Mouse (Mus musculus): ENCODE data around the gene Chd6.
A peak's percentile ranks its signal among the peaks of the same experiment; 100 is the strongest.
"Not testable (repeated sequence)": the region's sequence is repeated elsewhere in the genome, so short reads cannot be mapped to it uniquely, and the experiment has no call there.

Chd6 gene

DNA sequence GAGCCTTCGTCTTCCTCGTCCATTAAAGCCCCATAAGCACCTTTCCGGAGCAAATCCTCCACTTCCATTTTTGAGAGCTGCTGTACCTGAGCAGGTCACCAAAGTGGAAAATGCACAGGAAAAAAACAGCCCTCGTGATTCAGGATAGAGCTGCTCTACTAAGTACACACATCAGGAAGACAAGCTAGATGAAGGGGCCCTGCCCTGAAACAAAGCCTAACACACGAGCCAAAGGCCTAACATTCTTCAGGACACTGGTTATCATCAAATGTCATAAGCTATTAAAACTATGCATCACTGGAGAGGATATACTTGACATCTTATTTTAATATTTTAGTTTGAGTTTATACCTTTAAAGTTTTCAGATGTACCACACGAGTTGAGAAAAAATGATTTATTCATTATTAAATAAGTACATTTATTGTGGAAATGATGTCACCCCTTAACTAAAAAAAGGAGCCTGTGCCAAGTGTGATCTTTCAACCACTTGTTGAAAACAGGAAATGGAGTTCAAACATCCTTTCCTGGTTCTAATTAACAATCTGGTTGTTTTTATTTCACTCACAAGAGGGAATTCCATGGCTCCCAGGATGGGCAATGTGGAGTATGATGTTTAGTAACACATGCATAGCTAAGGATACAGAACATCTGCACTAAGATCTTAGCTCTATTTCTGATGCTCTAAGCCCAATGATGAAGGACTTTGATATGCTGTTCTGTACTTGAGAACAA lies 118.4 kb downstream of the Chd6 start:
- no peak for DNase-seq (ENCODE audit: low read depth, low spot score)

- no peak for DNase-seq (ENCODE audit: low read depth, low spot score)
Observed at GRCm38 (mm10) chr2:160987503-160987902, 121.4 kb downstream of the Chd6 start.

DNA sequence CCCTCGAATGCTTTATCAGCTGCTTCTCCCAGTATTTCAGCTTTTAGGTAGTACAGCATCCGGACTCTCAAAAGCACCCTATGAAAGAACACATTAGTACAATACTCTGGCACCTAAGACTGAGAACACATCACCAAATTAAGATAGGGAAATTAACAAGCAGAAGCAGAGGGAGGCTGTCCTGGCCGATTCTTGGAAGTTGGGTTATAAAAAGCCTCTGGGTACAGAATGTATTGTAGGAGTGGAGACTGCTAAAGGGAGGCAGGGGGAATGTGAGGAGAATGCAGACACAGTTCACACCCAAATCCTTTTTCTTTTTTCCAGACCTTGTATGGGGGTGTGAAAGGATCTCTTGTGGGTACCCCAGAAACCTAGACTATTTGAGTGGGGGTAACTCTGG lies 126.2 kb downstream of the Chd6 start:
- no peak for DNase-seq (ENCODE audit: low read depth, low spot score)

DNA sequence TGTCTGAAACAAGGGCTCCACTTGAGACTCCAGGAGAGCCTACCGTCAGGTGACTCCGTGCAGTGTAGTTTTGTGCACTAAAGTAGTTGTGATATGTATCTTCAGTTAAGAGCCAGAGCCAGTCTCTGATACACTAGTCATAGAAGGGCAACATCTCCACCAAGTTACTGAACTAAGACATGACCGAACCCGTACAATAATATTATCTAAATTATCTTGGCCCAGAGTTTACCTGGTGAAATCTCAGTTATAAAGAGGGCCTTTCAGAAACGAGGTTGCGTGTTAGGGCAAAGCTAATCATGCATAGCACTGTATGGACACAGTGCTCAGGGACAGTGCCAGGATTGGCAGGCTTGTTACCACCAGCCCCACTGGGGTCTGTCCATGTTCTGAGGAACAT lies 127.1 kb downstream of the Chd6 start:
- no peak for DNase-seq (ENCODE audit: low read depth, low spot score)

DNA sequence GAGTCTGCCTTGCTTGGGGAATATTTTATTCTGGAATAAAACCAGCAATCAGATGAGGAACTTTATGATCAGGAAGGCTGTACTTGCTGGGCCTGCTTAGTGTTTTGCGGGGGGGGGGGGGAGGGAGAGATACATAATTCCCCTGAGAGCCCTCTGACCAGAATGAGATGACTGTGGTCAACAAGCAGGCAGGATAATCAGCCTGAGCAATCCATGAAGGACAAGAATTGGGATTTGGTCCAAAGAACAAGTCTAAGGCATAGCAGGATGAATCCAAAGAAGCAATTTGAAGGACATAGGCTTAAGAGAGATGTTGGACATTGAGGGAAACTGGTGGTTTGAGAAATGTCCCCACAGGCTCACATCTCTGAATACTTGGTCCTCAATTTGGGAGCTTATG lies 130.2 kb downstream of the Chd6 start:
- DNase-seq (ENCODE audit: low read depth, low spot score): no peak

DNA sequence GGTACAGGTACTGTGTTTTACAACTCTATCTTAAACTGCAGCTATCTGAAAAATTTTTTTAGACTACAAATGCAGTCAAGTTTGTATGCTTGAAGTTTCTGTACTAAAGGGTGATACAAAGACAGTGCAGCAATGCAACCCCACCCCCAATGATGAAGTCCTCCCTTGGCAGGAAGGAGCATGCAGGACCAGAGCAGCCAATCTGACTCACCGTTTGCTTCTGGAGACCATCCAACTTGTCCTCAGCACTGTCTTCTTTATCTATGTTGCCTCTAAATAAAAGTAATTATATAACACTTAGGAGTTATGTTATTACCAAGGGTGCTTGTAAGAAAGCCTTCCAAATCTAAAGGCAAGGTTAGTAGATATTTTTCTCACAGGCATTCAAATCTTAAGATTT lies 131.6 kb downstream of the Chd6 start:
- DNase-seq (ENCODE audit: low read depth, low spot score): no peak

DNA sequence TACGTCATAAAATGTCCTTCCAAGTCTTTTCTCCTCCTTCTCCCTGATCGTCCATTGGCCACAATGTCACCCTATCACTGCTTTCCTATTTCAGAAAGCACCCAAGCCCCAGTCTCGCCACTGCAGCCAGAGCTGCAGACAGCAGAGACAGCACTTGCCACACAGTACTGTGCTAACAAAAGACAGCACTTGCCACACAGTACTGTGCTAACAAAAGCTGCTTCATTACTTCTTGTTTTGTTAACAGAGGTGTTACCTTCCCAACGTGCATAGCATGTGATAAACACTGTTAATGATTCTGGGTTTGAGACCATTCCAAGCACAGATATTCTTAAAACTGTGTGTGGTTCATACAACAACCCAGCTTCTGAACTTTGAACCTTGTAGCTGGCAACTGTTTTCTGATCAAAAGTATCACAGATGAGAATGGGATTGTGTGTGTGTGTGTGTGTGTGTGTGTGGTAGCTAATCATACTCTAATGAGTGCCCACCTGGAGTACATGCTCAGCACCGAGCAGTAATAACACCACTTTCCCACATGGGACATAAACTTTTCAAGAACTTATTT lies 135.1 kb downstream of the Chd6 start:
- no peak for DNase-seq (ENCODE audit: low read depth, low spot score)

DNA sequence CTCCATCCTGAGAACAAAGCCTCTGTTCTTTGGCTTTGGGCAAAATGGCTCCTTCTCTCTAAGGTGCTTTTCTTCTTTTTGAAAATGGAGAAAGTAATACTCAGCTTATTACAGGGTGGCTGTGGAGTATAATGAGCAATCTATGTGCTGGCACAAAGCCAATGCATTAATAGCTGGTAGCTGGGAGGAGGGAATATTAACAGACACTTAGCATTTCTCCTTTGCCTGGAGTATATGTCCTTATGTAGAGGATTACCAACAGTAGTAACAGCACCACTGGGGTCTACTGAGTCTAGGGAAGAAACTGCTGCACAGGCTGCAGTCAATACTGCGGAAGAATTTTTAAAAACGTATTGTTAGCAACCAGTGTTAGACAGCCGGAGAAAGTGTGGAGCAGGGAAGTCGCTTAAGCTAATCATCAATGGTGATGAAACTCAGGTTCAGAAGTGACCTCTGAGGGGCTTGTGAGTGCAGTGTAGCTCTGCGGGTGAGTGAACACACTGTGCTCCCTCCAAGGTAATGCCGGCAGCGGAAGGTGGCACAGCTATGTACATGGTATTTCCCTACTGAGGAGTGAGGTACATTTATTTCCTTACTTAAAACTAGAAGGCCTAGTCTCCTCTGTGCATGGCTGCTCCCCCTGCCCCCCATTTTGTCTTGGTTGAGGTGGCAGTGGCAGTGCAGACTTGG lies 136.6 kb downstream of the Chd6 start:
- DNase-seq (ENCODE audit: low read depth, low spot score): no peak

GRCm38 (mm10) chr2:160962149-160962548 lies 146.7 kb downstream of the Chd6 start:
- DNase-seq (ENCODE audit: low read depth, low spot score): no peak

DNA sequence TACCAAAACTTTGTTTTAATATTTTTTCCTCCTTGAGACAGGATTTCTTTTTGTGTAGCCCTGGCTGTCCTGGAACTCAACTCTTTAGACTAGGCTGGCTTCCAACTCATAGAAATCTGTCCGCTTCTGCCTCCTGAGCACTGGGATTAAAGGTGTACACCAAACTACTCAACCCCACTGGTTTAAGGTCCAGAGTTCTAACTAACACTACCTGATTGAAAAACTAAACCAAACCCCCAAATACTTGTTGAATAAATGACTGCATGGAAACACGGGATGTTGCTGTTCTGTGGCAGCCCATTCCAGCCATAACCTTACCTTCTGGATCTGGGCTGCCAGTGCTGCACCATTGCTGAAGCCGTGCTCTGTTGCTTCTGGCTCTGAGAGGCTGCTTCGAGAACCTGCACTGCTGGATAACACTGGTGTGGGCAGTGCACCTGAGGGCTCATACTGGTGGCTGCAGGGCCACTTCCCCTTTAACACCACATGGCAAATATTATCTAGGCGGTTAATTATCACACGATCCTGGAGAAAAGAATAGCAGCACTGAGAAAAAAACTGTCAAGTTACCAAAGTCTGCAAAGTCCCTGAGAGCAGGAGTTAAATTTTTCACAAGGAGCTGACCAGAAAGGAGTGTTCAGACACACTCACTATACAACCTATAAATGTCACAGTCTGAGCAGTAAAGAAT lies 147.8 kb downstream of the Chd6 start:
- DNase-seq (ENCODE audit: low read depth, low spot score): no peak

DNA sequence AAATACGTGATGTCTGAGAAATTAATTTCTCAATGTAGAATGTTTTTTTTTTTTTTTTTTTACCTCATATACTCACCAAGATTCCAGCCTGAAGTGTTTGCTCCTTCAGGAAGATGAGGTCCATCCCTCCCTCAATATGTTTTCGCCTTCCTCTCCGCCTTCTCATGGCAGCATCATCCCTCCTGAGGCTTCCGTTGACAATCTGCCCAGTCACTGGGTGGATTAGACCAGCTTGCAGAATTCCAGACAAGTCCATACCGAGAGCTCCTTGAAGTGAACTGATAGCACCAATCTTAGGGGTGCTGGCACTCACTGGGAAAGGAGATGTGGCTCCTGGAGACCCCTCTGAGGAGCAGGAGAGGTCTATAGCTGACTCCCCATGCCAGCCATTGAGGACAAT lies 149.0 kb downstream of the Chd6 start:
- no peak for DNase-seq (ENCODE audit: low read depth, low spot score)

DNA sequence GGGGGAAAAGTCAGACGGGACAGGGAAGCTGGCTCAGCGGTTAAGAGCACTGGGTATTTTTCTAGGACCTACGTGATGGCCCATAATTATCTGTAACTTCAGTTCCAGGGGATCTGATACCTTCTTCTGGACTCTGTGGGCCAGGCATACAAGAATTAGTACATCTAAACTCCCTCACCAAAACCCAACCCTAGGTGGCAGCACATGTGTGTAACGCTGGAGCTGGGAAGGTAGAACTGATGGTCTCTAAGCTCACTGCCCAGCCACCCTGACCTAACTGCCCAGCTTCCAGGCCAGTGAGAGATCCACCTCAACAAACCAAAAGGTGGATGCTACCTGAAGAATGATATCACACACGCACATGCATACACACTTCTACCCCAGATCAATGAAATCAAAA lies 150.1 kb downstream of the Chd6 start:
- DNase-seq (ENCODE audit: low read depth, low spot score): no peak

DNA sequence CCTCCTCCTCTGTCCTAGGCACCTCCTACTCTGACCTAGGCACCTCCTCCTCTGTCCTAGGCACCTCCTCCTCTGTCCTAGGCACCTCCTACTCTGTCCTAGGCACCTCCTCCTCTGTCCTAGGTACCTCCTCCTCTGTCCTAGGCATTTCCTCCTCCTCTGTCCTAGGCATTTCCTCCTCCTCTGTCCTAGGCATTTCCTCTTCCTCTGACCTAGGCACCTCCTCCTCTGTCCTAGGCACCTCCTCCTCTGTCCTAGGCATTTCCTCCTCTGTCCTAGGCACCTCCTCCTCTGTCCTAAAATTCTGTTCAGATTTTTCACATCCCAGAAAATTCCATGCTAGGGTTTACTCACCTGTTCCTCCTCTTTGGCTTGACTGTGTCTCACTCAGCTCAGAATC lies 151.1 kb downstream of the Chd6 start:
- DNase-seq (ENCODE audit: low read depth, low spot score): peak; percentile 26

- DNase-seq (ENCODE audit: low read depth, low spot score): not testable (repeated sequence)
Observed at GRCm38 (mm10) chr2:160957307-160957706, 151.6 kb downstream of the Chd6 start.

DNA sequence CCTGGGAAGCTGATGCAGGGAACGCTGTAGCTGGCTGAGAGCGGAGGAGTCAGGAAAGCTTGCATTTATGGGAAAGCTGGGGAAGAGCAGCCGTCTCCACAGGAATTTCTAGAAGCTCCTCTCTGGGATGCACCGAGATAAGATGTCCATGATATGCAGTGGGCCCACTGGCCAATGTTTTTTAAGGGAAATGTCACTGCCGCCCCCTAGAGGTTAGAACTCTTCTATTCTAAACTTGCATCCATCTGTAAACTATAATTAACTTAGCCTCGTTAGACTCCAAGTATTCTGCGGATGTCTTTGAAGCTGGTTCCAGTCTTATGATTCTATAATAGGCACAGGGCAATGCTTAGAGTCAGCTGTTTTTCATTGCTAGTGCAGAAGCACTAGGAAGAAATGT lies 153.5 kb downstream of the Chd6 start:
- DNase-seq (ENCODE audit: low read depth, low spot score): no peak

GRCm38 (mm10) chr2:160954541-160954940 lies 154.3 kb downstream of the Chd6 start:
- no peak for DNase-seq (ENCODE audit: low read depth, low spot score)

- no peak for DNase-seq (ENCODE audit: low read depth, low spot score)
Observed at GRCm38 (mm10) chr2:160953131-160953873, 155.6 kb downstream of the Chd6 start.

DNA sequence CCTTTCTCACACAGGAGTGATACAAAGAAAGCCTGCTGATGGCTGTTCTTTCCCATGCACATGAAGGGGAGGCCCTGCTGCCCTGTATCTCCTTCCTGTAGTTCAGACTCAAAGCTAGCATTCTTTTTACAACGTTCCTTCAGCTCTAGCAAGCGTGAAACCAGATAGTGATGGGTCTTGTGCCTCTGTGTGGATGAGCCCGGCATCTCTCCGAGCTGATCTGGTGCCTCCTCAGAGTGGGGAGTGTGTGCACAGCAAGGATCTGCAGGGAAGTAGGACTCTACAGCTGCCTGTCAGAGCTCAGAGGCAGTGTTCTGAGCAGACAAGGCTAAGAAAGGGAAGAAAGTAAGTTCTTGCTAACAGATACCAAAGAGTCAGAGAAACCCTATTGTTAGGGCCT lies 157.3 kb downstream of the Chd6 start:
- DNase-seq (ENCODE audit: low read depth, low spot score): no peak

DNA sequence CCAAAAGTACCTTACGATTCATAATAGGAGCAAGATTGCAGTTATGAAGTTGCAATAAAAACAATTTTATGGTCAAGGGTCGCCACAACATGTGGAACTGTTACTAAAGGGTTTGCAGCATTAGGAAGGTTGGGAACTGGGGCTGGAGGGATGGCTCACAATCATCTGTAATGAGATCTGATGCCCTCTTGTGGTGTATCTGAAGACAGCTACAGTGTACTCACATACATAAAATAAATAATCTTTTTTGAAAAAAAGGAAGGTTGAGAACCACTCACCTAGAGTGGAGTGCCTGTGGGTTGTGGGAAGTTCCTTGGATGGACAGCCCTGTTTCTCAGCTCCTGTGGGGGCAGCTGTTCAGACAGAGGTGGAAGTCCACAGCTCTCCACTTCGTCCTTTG lies 166.4 kb downstream of the Chd6 start:
- DNase-seq (ENCODE audit: low read depth, low spot score): no peak

GRCm38 (mm10) chr2:160940930-160941709 lies 167.8 kb downstream of the Chd6 start:
- DNase-seq (ENCODE audit: low read depth, low spot score): no peak

- no peak for DNase-seq (ENCODE audit: low read depth, low spot score)
Observed at GRCm38 (mm10) chr2:160934451-160934850, 174.4 kb downstream of the Chd6 start.
